Mouse (Mus musculus): ENCODE results near the gene Gm7138. TPM values are rescaled to one million over a fixed set of nuclear protein-coding genes. Genes with fewer than 3 reads are reported as not detected.
"Not testable (repeated sequence)": the region's sequence is repeated elsewhere in the genome, so short reads cannot be mapped to it uniquely, and the experiment has no call there.

The Gm7138 gene
- polyA plus RNA-seq, 1 experiment from 2014 or later: not detected

DNA sequence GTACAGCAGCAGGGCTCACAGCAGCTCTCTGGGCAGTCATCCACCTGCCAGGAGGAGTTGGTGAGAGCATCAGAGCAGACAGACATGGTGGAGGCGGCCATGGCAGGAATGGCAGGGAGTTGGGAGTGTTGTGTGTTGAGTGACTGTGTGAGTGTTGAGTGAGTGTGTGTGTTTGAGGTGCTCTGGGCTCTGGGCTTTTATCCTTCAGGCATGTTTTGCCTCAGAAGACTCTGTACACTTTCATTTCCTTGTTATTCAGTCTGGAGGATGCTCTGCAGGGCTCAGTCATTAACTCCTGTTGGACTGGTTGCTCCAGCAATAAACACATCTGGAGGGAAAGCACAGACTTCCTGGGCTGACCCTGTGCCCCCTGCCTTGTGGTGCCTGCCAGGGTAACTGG, 17.2 kb downstream of the Gm7138 start, which contains the start of gene Gm3233:
Gene Gm3233 (minus strand): TSS at position 101 of the 400 bp plus-strand sequence.
- WGBS: no CpG with 5 or more reads among the region's 1 CpGs
- H3K27me3 ChIP-seq (replicated peaks; ENCODE audit: control insufficient read depth, insufficient read depth, low read length); H3K9ac ChIP-seq (ENCODE audit: low read length); H3K4me2 ChIP-seq (ENCODE audit: low read length); H3K4me1 ChIP-seq (ENCODE audit: control insufficient read depth, insufficient read depth, low read length); H3K9me3 ChIP-seq (replicated peaks; ENCODE audit: control insufficient read depth, low read length); H3K4me3 ChIP-seq (ENCODE audit: low read depth, low read length); H3K36me3 ChIP-seq (ENCODE audit: control insufficient read depth, insufficient read depth, low read length); DNase-seq (ENCODE audit: low spot score); ATAC-seq; H3K27ac ChIP-seq (ENCODE audit: low read depth, low read length): not testable (repeated sequence)

DNA sequence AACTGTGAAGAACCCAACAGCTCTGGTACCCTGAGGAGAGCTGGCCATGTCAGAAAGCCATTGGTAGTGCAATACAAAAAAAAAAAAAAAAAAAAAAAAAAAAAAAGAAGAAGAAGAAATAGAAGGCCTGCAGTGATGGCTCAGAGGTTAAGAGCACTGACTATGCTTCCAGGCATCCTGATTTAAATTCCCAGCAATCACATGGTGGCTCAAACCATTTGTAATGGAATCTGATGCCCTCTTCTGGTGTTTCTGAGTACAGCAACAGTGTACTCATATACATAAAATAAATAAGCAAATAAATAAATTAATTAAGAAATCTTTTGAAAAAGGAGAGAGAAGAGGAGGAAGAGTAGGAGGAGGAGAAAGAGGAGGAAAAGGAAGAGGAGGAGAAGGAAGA, 23.3 kb downstream of the Gm7138 start:
- no peaks in the 10 kb centered on the region for H3K27me3 ChIP-seq (replicated peaks; ENCODE audit: control insufficient read depth, insufficient read depth, low read length)
- no peaks in the 10 kb centered on the region for H3K4me1 ChIP-seq (ENCODE audit: control insufficient read depth, insufficient read depth, low read length)
- no peak overlapping the region for H3K4me2 ChIP-seq (ENCODE audit: low read length)
- H3K4me3 ChIP-seq (ENCODE audit: low read depth, low read length): no peak overlapping the region
- H3K9me3 ChIP-seq (replicated peaks; ENCODE audit: control insufficient read depth, low read length): no peaks in the 10 kb centered on the region
- no peak for DNase-seq (ENCODE audit: low spot score)
- no peak for ATAC-seq
- H3K27ac ChIP-seq (ENCODE audit: low read depth, low read length): no peak overlapping the region
- no peak overlapping the region for H3K9ac ChIP-seq (ENCODE audit: low read length)
- H3K36me3 ChIP-seq (ENCODE audit: control insufficient read depth, insufficient read depth, low read length): no peaks in the 10 kb centered on the region

DNA sequence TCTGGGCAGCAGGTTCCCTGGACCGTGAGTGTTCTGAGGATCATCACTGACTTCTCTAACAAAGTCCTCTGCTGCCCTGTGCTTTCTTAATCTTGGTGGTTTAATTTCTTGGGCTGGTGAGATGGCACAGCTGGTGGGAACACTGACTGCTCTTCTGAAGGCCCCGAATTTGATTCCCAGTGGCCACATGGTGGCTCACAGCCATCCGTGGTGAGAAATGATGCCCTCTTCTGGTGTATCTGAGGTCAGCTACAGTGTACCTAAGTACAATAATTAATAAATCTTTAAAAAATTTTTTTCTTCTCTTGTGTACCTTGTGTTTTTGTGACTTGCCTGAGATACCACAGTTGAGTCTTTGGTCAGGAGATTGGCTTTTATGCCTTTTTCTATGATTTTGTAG, 24.4 kb downstream of the Gm7138 start:
- not testable (repeated sequence) for H3K4me1 ChIP-seq (ENCODE audit: control insufficient read depth, insufficient read depth, low read length); H3K27me3 ChIP-seq (replicated peaks; ENCODE audit: control insufficient read depth, insufficient read depth, low read length); H3K9me3 ChIP-seq (replicated peaks; ENCODE audit: control insufficient read depth, low read length); H3K4me2 ChIP-seq (ENCODE audit: low read length); H3K27ac ChIP-seq (ENCODE audit: low read depth, low read length); H3K9ac ChIP-seq (ENCODE audit: low read length); ATAC-seq; H3K4me3 ChIP-seq (ENCODE audit: low read depth, low read length); H3K36me3 ChIP-seq (ENCODE audit: control insufficient read depth, insufficient read depth, low read length); DNase-seq (ENCODE audit: low spot score)
- 61% methylated on average over 3 of the region's 3 CpGs for WGBS

DNA sequence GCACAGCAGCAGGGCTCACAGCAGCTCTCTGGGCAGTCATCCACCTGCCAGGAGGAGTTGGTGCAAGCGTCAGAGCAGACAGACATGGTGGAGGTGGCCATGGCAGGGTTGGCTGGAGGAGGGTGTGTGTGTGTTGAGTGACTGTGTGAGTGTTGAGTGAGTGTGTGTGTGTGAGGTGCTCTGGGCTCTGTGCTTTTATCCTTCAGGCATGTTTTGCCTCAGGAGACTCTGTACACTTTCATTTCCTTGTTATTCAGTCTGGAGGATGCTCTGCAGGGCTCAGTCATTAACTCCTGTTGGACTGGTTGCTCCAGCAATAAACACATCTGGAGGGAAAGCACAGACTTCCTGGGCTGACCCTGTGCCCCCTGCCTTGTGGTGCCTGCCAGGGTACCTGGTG, 25.5 kb downstream of the Gm7138 start, which contains the start of gene Gm9736:
Gene Gm9736 (minus strand): TSS at position 101 of the 400 bp plus-strand sequence.
- H3K9ac ChIP-seq (ENCODE audit: low read length); H3K4me2 ChIP-seq (ENCODE audit: low read length); H3K36me3 ChIP-seq (ENCODE audit: control insufficient read depth, insufficient read depth, low read length); H3K9me3 ChIP-seq (replicated peaks; ENCODE audit: control insufficient read depth, low read length); H3K4me3 ChIP-seq (ENCODE audit: low read depth, low read length); ATAC-seq; H3K27me3 ChIP-seq (replicated peaks; ENCODE audit: control insufficient read depth, insufficient read depth, low read length); H3K4me1 ChIP-seq (ENCODE audit: control insufficient read depth, insufficient read depth, low read length); H3K27ac ChIP-seq (ENCODE audit: low read depth, low read length); DNase-seq (ENCODE audit: low spot score): not testable (repeated sequence)
- WGBS: 92% methylated on average over 1 of the region's 1 CpGs

DNA sequence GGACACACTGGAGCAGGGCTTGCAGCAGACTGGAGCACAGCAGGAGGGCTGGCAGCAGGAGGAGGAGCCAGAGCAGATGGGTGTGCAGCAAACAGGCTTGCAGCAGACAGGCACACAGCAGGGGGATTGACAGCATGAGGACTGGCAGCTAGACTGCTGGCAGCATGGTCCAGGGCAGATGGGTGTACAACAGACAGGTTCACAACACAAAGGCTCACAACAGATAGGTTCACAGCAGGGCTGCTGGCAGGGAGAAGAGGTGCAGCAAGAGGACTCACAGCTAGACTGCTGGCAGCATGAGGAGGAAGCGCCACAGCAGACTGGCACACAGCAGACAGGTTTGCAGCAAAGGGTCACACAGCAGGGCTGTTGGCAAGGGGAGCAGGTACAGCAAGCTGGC, 26.1 kb downstream of the Gm7138 start:
- H3K9me3 ChIP-seq (replicated peaks; ENCODE audit: control insufficient read depth, low read length); H3K4me2 ChIP-seq (ENCODE audit: low read length); DNase-seq (ENCODE audit: low spot score); H3K36me3 ChIP-seq (ENCODE audit: control insufficient read depth, insufficient read depth, low read length); H3K9ac ChIP-seq (ENCODE audit: low read length); H3K4me3 ChIP-seq (ENCODE audit: low read depth, low read length); H3K4me1 ChIP-seq (ENCODE audit: control insufficient read depth, insufficient read depth, low read length); ATAC-seq; H3K27me3 ChIP-seq (replicated peaks; ENCODE audit: control insufficient read depth, insufficient read depth, low read length); H3K27ac ChIP-seq (ENCODE audit: low read depth, low read length): not testable (repeated sequence)
- WGBS: 47% methylated on average over 1 of the region's 1 CpGs

DNA sequence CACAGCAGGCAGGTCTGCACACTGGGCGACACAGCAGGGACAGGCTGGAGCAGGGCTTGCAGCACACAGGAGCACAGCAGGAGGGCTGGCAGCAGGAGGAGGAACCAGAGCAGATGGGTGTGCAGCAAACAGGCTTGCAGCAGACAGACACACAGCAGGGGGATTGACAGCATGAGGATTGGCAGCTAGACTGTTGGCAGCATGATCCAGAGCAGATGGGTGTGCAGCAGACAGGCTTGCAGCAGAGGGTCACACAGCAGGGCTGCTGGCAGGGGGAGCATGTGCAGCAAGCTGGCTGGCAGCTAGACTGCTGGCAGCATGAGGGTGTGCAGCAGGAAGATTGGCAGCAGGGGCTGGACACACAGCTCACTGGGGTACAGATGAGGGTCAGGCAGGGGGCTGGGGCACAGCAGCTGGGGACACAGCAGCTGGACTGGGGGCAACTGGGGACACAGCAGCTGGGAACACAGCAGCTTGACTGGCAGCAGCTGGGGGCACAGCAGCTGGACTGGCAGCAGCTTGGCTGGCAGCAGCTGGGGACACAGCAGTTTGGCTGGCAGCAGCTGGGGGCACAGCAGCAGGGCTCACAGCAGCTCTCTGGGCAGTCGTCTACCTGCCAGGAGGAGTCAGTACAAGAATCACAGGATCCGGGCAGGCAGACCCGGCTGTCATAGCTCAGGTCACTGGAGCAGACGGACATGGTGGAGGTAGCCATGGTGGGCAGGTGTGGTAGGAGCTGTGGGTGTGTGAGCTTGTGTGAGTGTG, 34.6 kb downstream of the Gm7138 start, which contains the start of gene Gm18596:
Gene Gm18596 (minus strand): TSS at position 715 of the 765 bp plus-strand sequence.
- H3K4me3 ChIP-seq (ENCODE audit: low read depth, low read length); H3K27ac ChIP-seq (ENCODE audit: low read depth, low read length); ATAC-seq; H3K9me3 ChIP-seq (replicated peaks; ENCODE audit: control insufficient read depth, low read length); H3K9ac ChIP-seq (ENCODE audit: low read length); H3K4me2 ChIP-seq (ENCODE audit: low read length); H3K4me1 ChIP-seq (ENCODE audit: control insufficient read depth, insufficient read depth, low read length); H3K36me3 ChIP-seq (ENCODE audit: control insufficient read depth, insufficient read depth, low read length); H3K27me3 ChIP-seq (replicated peaks; ENCODE audit: control insufficient read depth, insufficient read depth, low read length): not testable (repeated sequence)
- WGBS: 65% methylated on average over 4 of the region's 5 CpGs
- DNase-seq (ENCODE audit: low spot score): peak; percentile 17

DNA sequence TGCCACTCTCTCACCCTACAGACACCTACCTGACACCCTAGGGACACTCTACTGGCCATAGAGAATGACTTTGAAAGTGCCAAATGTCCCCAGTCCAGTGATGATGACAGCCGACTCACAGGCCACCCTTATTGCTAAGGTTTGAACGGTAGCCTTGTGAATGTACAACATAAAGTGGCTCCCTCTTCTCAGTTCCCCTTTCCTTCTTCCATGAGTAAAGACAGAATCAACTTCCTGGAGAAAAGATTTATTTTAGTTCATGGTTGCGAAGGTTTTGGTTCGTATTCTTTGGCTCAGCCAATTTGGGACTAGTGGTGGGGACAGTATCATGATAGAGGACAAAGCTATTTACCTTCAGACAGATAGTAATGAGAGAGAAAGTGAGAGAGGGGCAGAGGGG, 37.8 kb downstream of the Gm7138 start:
- no peak overlapping the region for H3K4me2 ChIP-seq (ENCODE audit: low read length)
- no peak overlapping the region for H3K9ac ChIP-seq (ENCODE audit: low read length)
- no peak overlapping the region for H3K4me3 ChIP-seq (ENCODE audit: low read depth, low read length)
- DNase-seq (ENCODE audit: low spot score) (no peak), ATAC-seq (no peak)
- H3K27me3 ChIP-seq (replicated peaks; ENCODE audit: control insufficient read depth, insufficient read depth, low read length): no peaks in the 10 kb centered on the region
- H3K36me3 ChIP-seq (ENCODE audit: control insufficient read depth, insufficient read depth, low read length): no peaks in the 10 kb centered on the region
- no peaks in the 10 kb centered on the region for H3K9me3 ChIP-seq (replicated peaks; ENCODE audit: control insufficient read depth, low read length)
- no peak overlapping the region for H3K27ac ChIP-seq (ENCODE audit: low read depth, low read length)
- 91% methylated on average over 4 of the region's 4 CpGs for WGBS
- H3K4me1 ChIP-seq (ENCODE audit: control insufficient read depth, insufficient read depth, low read length): no peaks in the 10 kb centered on the region

DNA sequence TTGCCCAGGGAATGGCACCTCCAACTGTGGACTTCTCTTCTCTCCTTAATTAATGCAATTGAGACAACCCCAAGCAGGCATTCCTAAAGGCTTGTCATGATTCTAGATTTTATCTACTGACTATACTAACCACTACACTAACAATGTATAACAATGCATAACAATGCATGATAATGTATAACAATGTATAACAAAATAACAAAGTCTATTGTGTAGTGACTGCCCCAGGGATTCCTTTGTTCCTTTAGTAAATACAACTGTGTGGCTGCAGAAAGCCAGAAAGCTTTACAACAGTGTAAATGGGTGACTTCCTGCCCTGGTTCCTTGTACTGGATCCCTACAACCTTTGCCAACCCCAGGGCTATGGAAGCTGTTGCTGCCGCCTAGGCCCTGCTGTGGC, 40.8 kb downstream of the Gm7138 start:
- Histone ChIP-seq H3K27me3 (replicated peaks; ENCODE audit: control insufficient read depth, insufficient read depth, low read length) (no peaks in the 10 kb centered on the region), H3K36me3 (ENCODE audit: control insufficient read depth, insufficient read depth, low read length) (no peaks in the 10 kb centered on the region), H3K4me3 (ENCODE audit: low read depth, low read length) (no peak overlapping the region), H3K4me1 (ENCODE audit: control insufficient read depth, insufficient read depth, low read length) (no peaks in the 10 kb centered on the region), H3K9me3 (replicated peaks; ENCODE audit: control insufficient read depth, low read length) (no peaks in the 10 kb centered on the region), H3K27ac (ENCODE audit: low read depth, low read length) (no peak overlapping the region), H3K9ac (ENCODE audit: low read length) (no peak overlapping the region), H3K4me2 (ENCODE audit: low read length) (no peak overlapping the region)
- DNase-seq (ENCODE audit: low spot score): no peak
- ATAC-seq: no peak
- 94% methylated on average over 1 of the region's 1 CpGs for WGBS

DNA sequence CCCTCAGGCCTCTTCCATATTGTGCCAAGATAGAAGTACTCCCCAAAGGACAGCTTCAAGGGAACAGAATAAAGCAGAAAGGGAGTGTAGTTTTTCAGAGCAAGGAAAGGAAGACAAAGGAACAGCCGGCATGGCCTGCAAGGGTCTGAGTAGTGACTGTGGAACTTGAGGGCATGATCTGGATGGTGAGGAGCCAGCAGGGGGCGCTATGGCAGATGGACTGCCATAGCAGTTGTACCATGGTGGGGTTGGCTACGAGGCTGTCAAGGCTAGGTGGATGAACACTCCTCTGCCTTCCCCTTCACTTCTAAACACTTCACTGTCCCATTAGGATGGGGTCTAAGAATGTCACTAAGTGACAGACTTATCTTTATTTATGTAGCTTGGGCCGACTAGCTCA, 47.5 kb downstream of the Gm7138 start:
- H3K4me1 ChIP-seq (ENCODE audit: control insufficient read depth, insufficient read depth, low read length): no peaks in the 10 kb centered on the region
- ATAC-seq (no peak), DNase-seq (ENCODE audit: low spot score) (no peak)
- H3K9me3 ChIP-seq (replicated peaks; ENCODE audit: control insufficient read depth, low read length): no peaks in the 10 kb centered on the region
- no peaks in the 10 kb centered on the region for H3K27me3 ChIP-seq (replicated peaks; ENCODE audit: control insufficient read depth, insufficient read depth, low read length)
- no peak overlapping the region for H3K9ac ChIP-seq (ENCODE audit: low read length)
- no peak overlapping the region for H3K4me3 ChIP-seq (ENCODE audit: low read depth, low read length)
- H3K4me2 ChIP-seq (ENCODE audit: low read length): no peak overlapping the region
- 50% methylated on average over 4 of the region's 4 CpGs for WGBS
- H3K36me3 ChIP-seq (ENCODE audit: control insufficient read depth, insufficient read depth, low read length): no peaks in the 10 kb centered on the region
- H3K27ac ChIP-seq (ENCODE audit: low read depth, low read length): no peak overlapping the region

Measured in forebrain, embryonic 14.5 days (tissue).